Mouse (Mus musculus) C2C12 (cell line): Measurements from ENCODE around the gene Plvap.

ENCODE experiments used
- CTCF ChIP-seq: IDR thresholded peaks from one replicate; pipeline ENCODE4 v1.5.1; 2011; ENCODE audit not compliant: control insufficient read depth, insufficient read depth, insufficient read length
- MAX ChIP-seq: IDR thresholded peaks from one replicate; pipeline ENCODE4 v1.6.1; 2011; ENCODE audit warnings: mild to moderate bottlenecking, control low read depth
- USF1 ChIP-seq: IDR thresholded peaks from one replicate; pipeline ENCODE4 v1.6.1; 2011; ENCODE audit warnings: low read depth, mild to moderate bottlenecking, control low read depth, moderate library complexity

DNA sequence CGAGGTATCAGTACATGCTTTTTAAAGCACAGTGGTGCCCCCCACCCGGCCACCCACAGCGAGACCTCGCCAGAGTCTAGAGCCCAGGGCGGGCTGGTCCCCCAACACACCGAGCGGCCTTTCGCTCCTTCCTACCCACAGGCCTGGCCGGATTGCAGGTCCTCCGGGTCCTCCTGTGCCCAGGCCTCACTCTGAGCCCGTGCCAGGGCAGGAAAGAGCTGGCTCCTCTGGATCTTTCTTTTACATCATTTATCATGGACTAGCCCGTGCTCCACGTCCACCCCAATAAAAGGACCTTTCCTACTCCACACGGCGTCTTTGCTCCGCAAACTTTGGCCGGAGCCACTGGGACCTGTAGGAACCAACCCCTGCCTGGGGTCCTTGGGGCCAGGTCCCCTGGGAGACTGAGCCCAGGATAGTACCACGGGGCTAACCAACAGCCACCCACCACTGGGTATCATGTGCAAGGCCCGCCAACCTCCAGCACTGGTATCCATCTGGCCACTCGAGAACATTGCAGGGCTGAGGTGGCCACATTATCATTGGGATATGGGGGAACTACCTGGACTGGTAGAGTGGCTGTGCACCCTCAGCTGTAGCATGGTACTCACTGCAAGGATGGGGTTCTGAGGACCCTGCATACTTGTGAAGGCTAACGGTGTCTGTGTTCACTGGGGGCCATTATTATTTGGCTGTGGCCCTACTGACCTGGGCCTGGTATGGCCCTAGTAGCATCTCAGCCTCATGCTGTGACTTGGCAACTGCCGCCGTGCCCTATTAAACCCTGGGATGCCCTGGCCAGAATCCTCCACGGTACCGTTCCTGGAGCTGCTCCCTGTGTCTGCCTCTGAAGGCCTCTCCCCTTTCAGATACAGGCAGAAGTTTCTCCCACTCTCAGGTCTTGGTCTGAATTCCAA, 36.5 kb downstream of the Plvap start:
- TF ChIP-seq CTCF (no peak), USF1 (no peak), MAX (no peak)
